Mouse (Mus musculus) induced T-regulatory cell, adult 2 months (primary cell): ENCODE measurements at regions not wholly inside any gene's neighbourhood (a gene's known extent, or its start where the extent isn't known, plus 50 kb on each side); places are given as distances from the start of the nearest gene placed in this dataset.

ENCODE experiments used
- DNase-seq: peaks from one replicate; pipeline ENCODE4 v3.0.0-alpha.2; 2012; ENCODE audit warnings: low read depth

GRCm38 (mm10) chr6:31011407-31012020, 52.6 kb upstream of the Klf14 start:
- DNase-seq: no peak

- DNase-seq: no peak
These were observed 57.7 kb upstream of the Klf14 start for GRCm38 (mm10) chr6:31016566-31016965.

- DNase-seq: no peak
These were observed 62.9 kb upstream of the Klf14 start for GRCm38 (mm10) chr6:31021776-31022175.

GRCm38 (mm10) chr6:31029777-31030176, 70.9 kb upstream of the Klf14 start:
- DNase-seq: no peak

- no peak for DNase-seq
These were observed 72.1 kb upstream of the Klf14 start for GRCm38 (mm10) chr6:31031022-31031421.

- no peak for DNase-seq
These were observed 73.3 kb upstream of the Klf14 start for GRCm38 (mm10) chr6:31032147-31032546.

- DNase-seq: peak; percentile 74
These were observed 74.2 kb upstream of the Klf14 start for GRCm38 (mm10) chr6:31032980-31033608.

GRCm38 (mm10) chr6:31034796-31035195, 75.9 kb upstream of the Klf14 start:
- DNase-seq: no peak

GRCm38 (mm10) chr6:31037801-31038395, 79.0 kb upstream of the Klf14 start:
- no peak for DNase-seq

- DNase-seq: peak; percentile 74
These were observed 79.6 kb upstream of the Klf14 start for GRCm38 (mm10) chr6:31038445-31038844.

GRCm38 (mm10) chr6:31039485-31039884, 80.6 kb upstream of the Klf14 start:
- no peak for DNase-seq

GRCm38 (mm10) chr6:31040783-31041182, 81.9 kb upstream of the Klf14 start:
- DNase-seq: no peak

- no peak for DNase-seq
These were observed 84.5 kb upstream of the Klf14 start for GRCm38 (mm10) chr6:31043368-31043767.

- DNase-seq: no peak
These were observed 85.0 kb upstream of the Klf14 start for GRCm38 (mm10) chr6:31043919-31044318.

- no peak for DNase-seq
These were observed 87.3 kb upstream of the Klf14 start for GRCm38 (mm10) chr6:31046197-31046596.

GRCm38 (mm10) chr6:31048920-31049576, 90.2 kb upstream of the Klf14 start:
- no peak for DNase-seq

- DNase-seq: no peak
These were observed 92.0 kb upstream of the Klf14 start for GRCm38 (mm10) chr6:31050831-31051230.

GRCm38 (mm10) chr6:31051771-31052170, 92.9 kb upstream of the Klf14 start:
- DNase-seq: no peak

GRCm38 (mm10) chr6:31053003-31053402, 94.1 kb upstream of the Klf14 start:
- DNase-seq: no peak

- DNase-seq: no peak
These were observed 98.1 kb upstream of the Klf14 start for GRCm38 (mm10) chr6:31056786-31057566.

- no peak for DNase-seq
These were observed 99.4 kb upstream of the Klf14 start for GRCm38 (mm10) chr6:31058299-31058698.

- no peak for DNase-seq
These were observed 100.1 kb upstream of the Klf14 start for GRCm38 (mm10) chr6:31058961-31059360.
